Mouse (Mus musculus) midbrain, postnatal 0 days (tissue): ENCODE measurements around the gene Ube2e3. TPM values are rescaled to one million over a fixed set of nuclear protein-coding genes. Genes with fewer than 3 reads are reported as not detected.

Experiments used
- ATAC-seq: fragments of 200-750 bp; cut with Nextera tagmentation; 2 replicates; pipeline ENCODE4 v1.8.0; 2017; ENCODE audit warnings: moderate number of reproducible peaks, mild to moderate bottlenecking, moderate TSS enrichment, moderate library complexity; ENCODE audit not compliant: low FRiP score
- DNase-seq: peaks from one replicate; pipeline ENCODE4 v3.0.0-alpha.2; 2015; ENCODE audit warnings: low spot score
- H3K27ac ChIP-seq: fragments of 300-500 bp; sonication (generic); 2 replicates; pipeline ENCODE4 v1.5.1; 2014; ENCODE audit warnings: low read depth, mild to moderate bottlenecking, low read length, mixed read lengths
- H3K27me3 ChIP-seq: fragments of 300-500 bp; sonication (generic); 2 replicates; pipeline ENCODE4 v1.6.1; 2014; ENCODE audit warnings: low read length, control low read depth, mixed read lengths; ENCODE audit not compliant: insufficient read depth
- H3K36me3 ChIP-seq: fragments of 300-500 bp; sonication (generic); 2 replicates; pipeline ENCODE4 v1.6.1; 2014; ENCODE audit warnings: low read length, control low read depth, mixed read lengths; ENCODE audit not compliant: insufficient read depth
- H3K4me1 ChIP-seq: fragments of 300-500 bp; sonication (generic); 2 replicates; pipeline ENCODE4 v1.6.1; 2014; ENCODE audit warnings: mild to moderate bottlenecking, control low read depth, antibody characterized with exemption, low read length, mixed read lengths; ENCODE audit not compliant: insufficient read depth
- H3K4me2 ChIP-seq: fragments of 300-500 bp; sonication (generic); 2 replicates; pipeline ENCODE4 v1.6.1; 2014; ENCODE audit warnings: low read depth, mild to moderate bottlenecking, low read length, mixed read lengths; ENCODE audit not compliant: poor library complexity, severe bottlenecking
- H3K4me3 ChIP-seq: fragments of 300-500 bp; sonication (generic); 2 replicates; pipeline ENCODE4 v1.5.1; 2014; ENCODE audit warnings: low read depth, mild to moderate bottlenecking, low read length, moderate library complexity
- H3K9ac ChIP-seq: fragments of 300-500 bp; sonication (generic); replicated peaks from 2 replicates; pipeline ENCODE4 v1.6.1; 2014; ENCODE audit warnings: mild to moderate bottlenecking, low read length, moderate library complexity, mixed read lengths; ENCODE audit not compliant: poor library complexity, severe bottlenecking
- H3K9me3 ChIP-seq: fragments of 300-500 bp; sonication (generic); 2 replicates; pipeline ENCODE4 v1.6.1; 2016; ENCODE audit warnings: low read length, control low read depth
- CTCF ChIP-seq: IDR thresholded peaks from 2 replicates; pipeline ENCODE4 v1.5.1; 2016; ENCODE audit warnings: antibody characterized with exemption, mild to moderate bottlenecking
- WGBS: fragments of 180-500 bp; shearing (Covaris S2); extraction: QIAGEN DNeasy Blood & Tissue Kit; methylation state at CpG from one replicate; pipeline ENCODE4 v1.1.7; 2014; 5-methylcytosine and 5-hydroxymethylcytosine counted together
- polyA plus RNA-seq: library from polyadenylated mRNA; unstranded; fragments of >200 nt; fragmentation: Nextera tagmentation; extraction: Ambion mirVana; gene quantifications from 2 replicates; pipeline ENCODE4 v1.2.1, GENCODE M21; 2015
- total RNA-seq: library from RNA; depleted of rRNA; stranded (reverse); fragments of >200 nt; gene quantifications from 2 replicates; pipeline ENCODE4 v1.2.3, GENCODE M21; 2014

The Ube2e3 gene
- total and polyA plus RNA-seq, 2 experiments from 2014 or later, result 196 to 200 TPM

DNA sequence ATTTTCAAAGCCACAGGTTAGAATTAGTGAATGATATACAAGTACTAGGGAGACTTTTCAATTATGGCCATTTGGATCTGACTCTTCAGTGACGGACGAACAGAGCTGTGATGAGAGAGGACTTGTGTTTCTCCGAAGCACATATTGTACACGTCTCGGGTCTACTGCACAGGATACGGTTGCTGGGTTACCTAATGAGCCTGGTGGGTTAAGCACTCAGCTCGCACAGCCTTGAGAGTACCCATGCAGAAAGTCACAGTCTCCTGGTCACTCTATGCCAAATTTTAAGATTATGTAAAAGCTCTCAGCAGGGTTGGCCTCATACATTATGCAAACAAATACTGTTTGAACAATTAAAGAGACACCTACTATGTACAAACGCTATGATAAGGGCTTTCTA, 13.6 kb upstream of the Ube2e3 start:
- Histone ChIP-seq H3K4me2 (no peak overlapping the region), H3K4me3 (no peak overlapping the region), H3K36me3 (no peaks in the 10 kb centered on the region), H3K9ac (no peak overlapping the region), H3K4me1 (no peaks in the 10 kb centered on the region), H3K9me3 (no peaks in the 10 kb centered on the region), H3K27ac (no peak overlapping the region), H3K27me3 (no peaks in the 10 kb centered on the region)
- 75% methylated on average over 8 of the region's 8 CpGs for WGBS
- ATAC-seq (no peak), DNase-seq (peak; percentile 41)
- no peak for TF ChIP-seq CTCF

DNA sequence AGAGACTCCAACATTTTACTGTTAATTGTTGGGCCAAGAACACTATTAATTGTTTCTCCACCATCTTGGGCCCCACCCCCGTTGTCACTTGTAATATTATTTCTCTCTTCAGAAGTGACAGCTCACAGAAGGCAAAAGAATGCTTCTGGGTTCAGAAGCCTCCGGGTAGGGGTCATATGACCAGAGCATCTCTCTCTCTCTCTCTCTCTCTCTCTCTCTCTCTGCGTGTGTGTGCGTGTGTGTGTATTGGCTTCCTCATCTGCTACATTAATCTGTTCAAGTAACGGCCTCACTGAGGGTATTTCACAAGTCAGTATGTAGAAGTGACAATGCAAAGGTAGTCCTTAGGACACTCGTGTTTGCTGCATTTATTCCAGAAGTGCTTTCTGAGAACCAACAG, 9.3 kb upstream of the Ube2e3 start:
- no peak for ATAC-seq
- no peaks in the 10 kb centered on the region for H3K9me3 ChIP-seq
- no peak overlapping the region for H3K4me3 ChIP-seq
- H3K27me3 ChIP-seq, result no peaks in the 10 kb centered on the region
- no peaks in the 10 kb centered on the region for H3K4me1 ChIP-seq
- WGBS, result 76% methylated on average over 6 of the region's 6 CpGs
- DNase-seq, result no peak
- H3K9ac ChIP-seq, result no peak overlapping the region
- no peaks in the 10 kb centered on the region for H3K36me3 ChIP-seq
- no peak for TF ChIP-seq CTCF
- H3K27ac ChIP-seq, result no peak overlapping the region
- H3K4me2 ChIP-seq, result no peak overlapping the region

DNA sequence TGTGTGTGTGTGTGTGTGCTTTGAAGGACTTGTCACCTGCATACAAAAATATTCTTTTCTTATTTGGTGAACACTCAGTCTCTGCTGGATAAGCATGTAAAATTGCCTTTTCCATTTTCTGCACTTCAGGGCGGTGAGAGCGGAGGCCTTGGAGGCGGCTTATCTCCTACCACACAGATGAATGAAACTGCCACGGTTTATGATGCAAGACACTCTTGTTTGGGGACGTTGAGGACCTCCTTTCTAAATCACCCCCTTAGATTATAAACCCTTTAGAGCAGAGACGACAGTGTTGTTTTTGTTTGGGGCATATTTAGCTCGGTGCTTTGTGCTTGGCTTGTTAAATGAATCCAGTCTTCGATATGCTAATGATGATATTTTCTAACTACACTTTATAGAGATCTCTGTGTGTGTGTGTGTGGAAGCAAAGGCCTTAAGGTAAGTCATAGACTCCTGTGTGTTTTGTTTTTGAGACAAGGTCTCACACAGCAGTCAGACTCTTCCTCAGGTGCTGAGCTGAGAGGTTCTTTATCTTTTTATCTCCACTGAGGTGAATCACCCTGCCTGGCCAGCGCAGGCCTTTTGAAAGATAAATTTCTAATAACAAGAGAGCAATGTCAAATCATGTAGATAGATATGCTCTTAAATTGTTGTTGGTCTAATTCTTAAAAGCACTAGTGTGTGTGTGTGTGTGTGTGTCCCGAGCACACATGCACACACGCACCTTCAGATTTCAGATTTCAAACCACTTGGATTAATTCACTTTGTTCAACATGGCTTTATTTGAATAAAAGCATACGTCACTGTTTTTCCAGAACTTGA, 8.4 kb upstream of the Ube2e3 start:
- DNase-seq (no peak), ATAC-seq (no peak)
- H3K4me3 ChIP-seq, result no peak overlapping the region
- no peak overlapping the region for H3K4me2 ChIP-seq
- H3K36me3 ChIP-seq, result no peaks in the 10 kb centered on the region
- no peaks in the 10 kb centered on the region for H3K9me3 ChIP-seq
- H3K27ac ChIP-seq, result no peak overlapping the region
- no peak for TF ChIP-seq CTCF
- 66% methylated on average over 12 of the region's 12 CpGs for WGBS
- H3K9ac ChIP-seq, result no peak overlapping the region
- no peaks in the 10 kb centered on the region for H3K4me1 ChIP-seq
- H3K27me3 ChIP-seq, result no peaks in the 10 kb centered on the region

DNA sequence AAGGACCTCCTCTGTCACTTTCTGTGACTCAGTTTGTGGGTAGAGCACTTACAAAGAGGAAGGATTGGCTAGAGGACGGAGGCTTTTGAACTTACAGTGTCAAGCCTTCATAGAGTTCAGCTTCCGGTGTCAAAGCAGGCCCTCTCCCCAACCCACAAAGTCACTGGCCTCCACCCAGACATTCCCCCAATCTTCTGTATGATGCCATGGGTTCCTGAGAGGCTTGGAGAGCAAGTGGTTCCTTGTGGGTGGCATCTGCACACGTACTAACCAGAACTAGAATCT, 7.9 kb upstream of the Ube2e3 start:
- DNase-seq, result no peak
- no peaks in the 10 kb centered on the region for H3K36me3 ChIP-seq
- no peaks in the 10 kb centered on the region for H3K27me3 ChIP-seq
- H3K9ac ChIP-seq, result no peak overlapping the region
- H3K4me2 ChIP-seq, result no peak overlapping the region
- WGBS, result 87% methylated on average over 3 of the region's 3 CpGs
- H3K4me1 ChIP-seq, result no peaks in the 10 kb centered on the region
- no peaks in the 10 kb centered on the region for H3K9me3 ChIP-seq
- no peak overlapping the region for H3K4me3 ChIP-seq
- no peak for ATAC-seq
- no peak overlapping the region for H3K27ac ChIP-seq
- no peak for TF ChIP-seq CTCF

- DNase-seq (no peak), ATAC-seq (no peak)
- H3K4me2 ChIP-seq, result no peak overlapping the region
- H3K9ac ChIP-seq, result no peak overlapping the region
- no peaks in the 10 kb centered on the region for H3K36me3 ChIP-seq
- H3K4me1 ChIP-seq, result no peaks in the 10 kb centered on the region
- no peaks in the 10 kb centered on the region for H3K27me3 ChIP-seq
- no peak overlapping the region for H3K27ac ChIP-seq
- no peaks in the 10 kb centered on the region for H3K9me3 ChIP-seq
- no peak overlapping the region for H3K4me3 ChIP-seq
- no peak for TF ChIP-seq CTCF
- WGBS, result 95% methylated on average over 3 of the region's 3 CpGs
Observed at GRCm38 (mm10) chr2:78864116-78864515, 3.8 kb upstream of the Ube2e3 start.

DNA sequence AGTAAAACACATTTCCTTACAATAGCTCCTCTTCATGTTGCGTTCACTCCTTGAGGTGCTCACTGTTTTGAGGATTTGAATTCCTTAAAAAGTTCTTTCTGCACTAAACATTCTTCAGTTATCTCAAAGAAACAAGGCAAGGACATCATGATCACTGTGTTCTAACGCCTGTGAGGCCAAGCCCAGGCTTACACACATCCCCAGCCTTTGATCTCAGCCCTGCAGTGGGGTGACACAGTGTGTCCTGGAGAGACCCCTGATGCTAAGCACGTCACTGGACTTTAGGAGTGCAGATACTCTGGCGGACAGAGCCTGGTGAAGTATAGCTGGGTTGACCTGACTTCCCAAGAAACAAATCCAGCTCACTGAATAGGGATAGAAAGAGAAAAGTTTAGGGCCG, 3.1 kb upstream of the Ube2e3 start:
- H3K4me3 ChIP-seq, result no peak overlapping the region
- H3K9ac ChIP-seq, result no peak overlapping the region
- no peaks in the 10 kb centered on the region for H3K27me3 ChIP-seq
- TF ChIP-seq CTCF, result no peak
- no peak overlapping the region for H3K4me2 ChIP-seq
- H3K4me1 ChIP-seq, result no peaks in the 10 kb centered on the region
- no peak for DNase-seq
- WGBS, result 70% methylated on average over 5 of the region's 5 CpGs
- no peaks in the 10 kb centered on the region for H3K9me3 ChIP-seq
- ATAC-seq, result no peak
- no peak overlapping the region for H3K27ac ChIP-seq
- H3K36me3 ChIP-seq, result no peaks in the 10 kb centered on the region
